Mouse (Mus musculus): Measurements from ENCODE around the gene Casq2.

DNA sequence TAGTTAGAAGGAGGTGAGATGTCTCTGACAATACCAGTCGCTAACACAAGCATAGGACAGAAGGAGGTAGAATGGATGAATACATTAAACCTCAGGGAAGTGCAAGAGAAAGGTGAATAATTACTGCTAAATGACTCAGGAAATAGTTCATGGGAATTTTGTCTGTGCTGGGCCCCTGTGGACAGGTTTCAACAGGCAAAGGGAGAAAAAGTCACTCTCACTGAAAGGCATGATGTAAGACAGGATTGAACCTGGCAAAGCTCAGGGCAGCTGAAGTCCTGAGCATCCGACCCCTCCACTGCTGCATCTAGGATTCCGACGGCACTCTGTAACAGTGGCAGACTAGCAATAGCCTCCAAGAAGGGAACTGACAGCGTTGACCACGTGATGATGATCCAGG, 47.6 kb upstream of the Casq2 start:
- TF ChIP-seq POLR2AphosphoS2 (IDR thresholded peaks at IDR 0.05; ENCODE audit: low read length) (no peak), RAD21 (IDR thresholded peaks at IDR 0.05; ENCODE audit: low read depth, low read length) (no peak)

Measured in MEL (cell line).